Mouse (Mus musculus) CD4-positive, CD25-positive, alpha-beta regulatory T cell, adult 2 months (primary cell): ENCODE results near the gene Lrp1.

Experiments
- DNase-seq: peaks from one replicate; pipeline ENCODE4 v3.0.0-alpha.2; 2012; ENCODE audit warnings: low read depth, low spot score

Gene Lrp1

DNA sequence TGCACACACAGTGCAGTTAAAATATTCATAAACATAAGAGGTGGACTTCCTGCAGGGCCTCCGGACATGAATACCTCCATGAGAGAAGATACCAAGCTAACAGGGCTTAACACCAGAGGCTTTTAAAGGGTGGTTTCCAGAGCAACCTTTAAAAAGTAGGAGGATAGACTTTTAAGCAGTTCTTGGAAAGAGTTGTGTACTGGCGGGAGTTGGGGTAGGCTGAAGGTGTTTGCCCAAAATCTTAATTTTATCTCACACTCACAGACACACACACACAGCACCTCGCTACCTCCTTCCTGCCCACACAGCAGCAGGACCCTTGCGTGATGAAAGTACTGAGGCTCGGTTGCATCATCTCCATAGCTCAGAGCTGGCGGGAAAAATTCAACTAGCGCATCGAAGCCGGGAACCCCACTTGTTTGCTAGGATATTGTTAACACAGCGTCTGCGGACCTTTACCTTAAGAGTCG, 99.3 kb downstream of the Lrp1 start:
- peak; percentile 46 for DNase-seq

DNA sequence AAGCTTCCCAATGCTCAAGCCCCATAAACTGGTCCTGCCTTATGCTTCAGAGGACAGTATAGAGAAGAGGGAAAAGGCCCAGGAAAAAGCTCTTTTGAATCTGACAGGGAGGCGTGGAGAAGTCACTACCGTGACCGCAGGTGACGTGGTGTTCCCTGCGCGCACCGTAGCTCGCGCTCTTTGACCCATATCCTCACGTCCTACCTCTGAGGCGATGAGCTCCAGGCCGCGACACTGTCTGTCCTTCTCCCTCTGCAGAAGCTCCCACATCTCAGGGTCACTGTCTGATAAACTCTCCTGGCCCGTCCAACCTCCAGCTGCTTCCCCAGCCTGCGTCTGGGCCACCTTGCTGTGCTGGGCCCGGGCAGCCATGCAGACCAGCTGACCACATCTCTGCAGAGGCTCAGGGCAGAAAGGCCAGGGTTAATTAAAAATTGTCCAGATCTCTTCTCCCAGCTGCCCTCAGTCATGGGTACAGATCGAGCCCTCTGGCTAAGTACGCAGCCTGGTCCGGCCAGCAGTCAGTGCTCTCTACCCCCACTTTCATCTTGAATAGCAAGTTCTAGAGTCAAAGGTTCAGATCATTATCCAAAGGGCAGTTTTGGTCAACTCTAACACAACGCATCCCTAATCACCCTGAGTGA, 100.1 kb downstream of the Lrp1 start:
- no peak for DNase-seq

DNA sequence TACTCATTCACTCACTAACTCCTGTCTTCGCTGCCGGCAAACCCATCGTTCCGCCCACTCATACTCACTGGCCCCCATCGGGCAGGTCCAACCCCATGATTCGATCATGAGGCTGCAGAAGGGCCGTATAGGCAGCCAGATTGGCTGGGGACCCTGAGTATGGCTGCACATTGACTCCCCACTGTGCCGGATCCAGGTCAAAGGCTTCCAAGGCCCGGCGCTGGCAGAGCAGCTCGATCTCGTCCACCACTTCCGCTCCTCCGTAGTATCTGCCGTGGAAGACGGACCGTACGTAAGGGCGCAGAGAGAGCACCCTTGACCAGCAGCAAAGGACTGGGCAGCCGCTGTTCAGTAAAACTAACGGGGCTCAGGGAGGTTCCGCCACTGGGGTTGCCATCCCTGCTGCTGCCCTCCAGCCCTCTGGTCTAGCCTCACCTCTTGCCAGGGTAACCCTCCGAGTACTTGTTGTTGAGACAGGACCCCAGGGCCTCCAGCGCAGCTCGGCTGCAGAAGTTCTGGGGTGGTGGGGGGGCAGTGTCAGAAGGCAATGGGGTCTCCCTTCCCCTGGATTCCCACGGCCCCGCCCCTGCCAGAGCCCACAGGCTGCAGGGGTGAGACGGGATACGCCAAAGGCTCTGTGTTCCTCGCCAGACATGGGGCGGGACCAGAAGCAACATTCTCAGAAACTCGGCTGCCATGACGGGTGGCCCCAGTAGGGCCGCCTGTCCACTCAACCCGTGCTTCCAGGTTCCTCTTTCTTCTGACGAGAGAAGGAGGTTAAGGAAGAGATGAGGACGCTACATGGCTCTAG, 100.8 kb downstream of the Lrp1 start:
- no peak for DNase-seq

DNA sequence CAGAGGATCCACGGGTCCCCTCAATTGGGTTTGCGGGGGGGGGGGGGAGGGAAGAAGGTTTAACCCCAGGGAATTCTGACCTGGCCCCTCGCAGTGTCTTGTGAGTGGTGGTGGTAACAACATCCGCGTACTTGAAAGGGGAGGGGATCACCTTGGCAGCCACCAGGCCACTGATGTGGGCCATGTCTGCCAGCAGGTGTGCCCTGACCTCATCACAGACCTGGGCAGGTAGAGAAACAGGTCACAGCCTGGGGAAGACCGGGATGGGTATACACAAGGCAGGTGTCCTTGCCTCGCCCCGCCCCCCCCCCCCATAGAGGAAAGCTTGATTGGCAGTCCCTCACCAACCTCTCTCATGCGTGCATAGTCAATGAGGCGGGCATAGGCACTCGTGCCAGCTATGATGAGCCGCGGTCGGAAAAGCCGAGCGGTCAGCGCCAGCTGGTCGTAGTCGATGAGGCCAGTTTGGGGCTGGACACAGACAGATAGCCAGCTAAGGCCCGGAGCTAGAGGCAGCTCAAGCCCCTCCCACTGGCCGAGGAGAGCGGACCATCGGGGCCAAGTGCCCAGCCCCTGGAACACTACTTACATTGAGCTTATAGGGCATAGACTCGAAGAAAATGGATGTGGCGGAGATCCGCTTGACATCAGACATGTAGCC, 101.8 kb downstream of the Lrp1 start:
- no peak for DNase-seq

DNA sequence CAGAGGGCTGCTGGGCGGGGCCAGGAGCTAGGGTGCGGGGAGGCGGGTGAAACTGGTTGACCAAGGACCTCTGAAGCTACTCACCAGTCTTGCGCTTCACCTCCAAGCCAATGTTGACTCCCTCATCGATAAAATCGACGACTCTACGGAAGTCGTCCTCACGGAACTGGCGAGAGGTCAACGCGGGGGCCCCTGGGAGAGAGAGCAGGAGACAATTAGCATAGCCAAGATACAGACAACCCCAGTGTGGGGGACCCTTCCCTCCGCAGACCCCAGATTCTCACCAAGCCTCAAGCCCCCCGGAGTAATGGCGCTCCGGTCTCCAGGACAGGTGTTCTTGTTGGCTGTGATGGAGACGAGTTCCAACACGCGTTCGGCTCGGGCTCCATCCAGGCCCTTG, 103.0 kb downstream of the Lrp1 start:
- no peak for DNase-seq

DNA sequence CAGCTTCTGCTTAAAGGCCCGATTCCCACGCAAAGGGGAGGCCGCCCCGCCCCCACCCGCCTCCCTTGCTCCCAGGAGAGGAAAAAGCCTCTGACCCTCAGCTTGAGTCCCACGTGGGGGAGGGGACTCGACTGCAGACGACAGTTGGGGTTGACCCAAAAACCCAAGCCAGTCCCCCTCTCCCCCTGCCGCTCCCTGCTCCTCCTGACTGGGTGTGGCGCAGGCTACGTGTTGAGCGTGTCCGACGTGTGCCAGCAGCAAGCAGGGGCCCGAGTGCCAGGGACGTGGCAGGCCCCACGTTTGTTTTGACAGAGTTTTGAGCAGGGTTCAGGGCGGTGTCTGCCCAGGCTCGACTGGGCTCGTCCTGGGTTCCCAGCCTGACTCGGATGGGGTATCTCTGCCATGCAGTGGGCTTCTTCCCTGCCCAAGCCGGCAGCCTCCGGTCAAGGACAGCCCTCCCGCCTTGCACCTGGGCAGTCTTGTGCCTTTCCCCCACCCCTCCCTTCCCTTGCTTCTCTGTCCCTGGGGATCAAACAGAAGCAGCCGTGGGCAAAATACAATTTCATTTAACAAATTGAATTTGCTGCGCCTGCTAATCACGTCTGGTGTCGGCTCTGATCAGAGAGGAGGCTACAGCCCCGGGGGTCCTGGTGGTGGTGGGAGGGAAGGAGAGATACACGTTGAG, 104.2 kb downstream of the Lrp1 start:
- no peak for DNase-seq

DNA sequence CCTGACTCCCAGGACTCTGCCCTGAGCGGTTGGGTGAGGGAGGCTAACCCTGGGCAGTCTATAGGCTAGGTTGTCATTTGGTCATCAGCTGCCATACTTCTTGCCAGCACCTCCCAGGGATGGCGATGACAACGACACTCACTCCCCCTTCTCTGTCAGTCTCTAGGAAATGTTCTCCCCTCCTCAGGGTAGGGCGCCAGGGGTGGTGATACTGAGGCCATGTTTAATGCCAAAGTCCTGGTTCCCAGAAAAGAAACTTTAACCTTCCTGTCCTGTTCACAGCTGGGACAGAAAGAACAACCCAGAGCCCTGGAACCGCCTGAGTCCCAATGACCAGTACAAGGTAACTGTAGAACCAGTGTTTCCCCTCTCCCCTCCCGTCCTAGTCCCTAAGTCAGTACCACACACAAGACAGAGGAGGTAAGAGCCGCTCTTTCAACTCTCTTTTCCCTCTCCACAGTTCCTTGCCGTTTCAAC, 104.9 kb downstream of the Lrp1 start:
- no peak for DNase-seq

DNA sequence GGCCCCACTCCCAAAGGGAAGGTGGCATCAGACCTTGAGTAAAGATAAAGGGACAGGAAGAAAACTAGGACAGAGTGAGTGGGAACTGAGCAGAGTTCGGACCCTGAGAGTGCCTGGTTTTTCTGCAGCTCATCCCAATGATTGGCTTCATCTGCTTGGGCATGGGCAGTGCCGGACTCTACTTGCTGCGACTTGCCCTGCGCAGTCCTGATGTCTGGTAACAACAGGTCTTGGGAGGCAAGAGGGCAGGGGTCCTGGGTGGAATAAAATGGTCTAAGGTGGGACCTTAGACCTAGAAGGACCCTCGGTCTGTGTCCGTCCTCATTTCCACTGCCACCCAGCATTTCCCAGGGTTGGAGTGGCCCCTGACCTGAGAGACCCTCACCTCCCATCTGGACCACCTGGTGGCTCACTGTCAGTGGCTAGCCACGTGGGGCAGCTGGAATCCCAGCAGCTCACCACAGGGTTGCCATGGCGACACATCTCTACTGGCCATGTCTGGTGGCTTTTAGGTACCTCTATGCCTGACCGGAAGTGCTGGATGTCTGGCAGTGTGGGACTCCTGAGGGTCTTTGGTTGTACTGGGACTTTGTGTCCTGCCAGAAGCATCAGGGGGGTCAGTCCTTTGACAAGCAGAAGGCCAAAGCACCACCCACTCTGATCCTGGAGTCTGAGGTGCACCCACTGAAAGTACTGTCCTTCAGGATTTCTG, 105.5 kb downstream of the Lrp1 start:
- no peak for DNase-seq

DNA sequence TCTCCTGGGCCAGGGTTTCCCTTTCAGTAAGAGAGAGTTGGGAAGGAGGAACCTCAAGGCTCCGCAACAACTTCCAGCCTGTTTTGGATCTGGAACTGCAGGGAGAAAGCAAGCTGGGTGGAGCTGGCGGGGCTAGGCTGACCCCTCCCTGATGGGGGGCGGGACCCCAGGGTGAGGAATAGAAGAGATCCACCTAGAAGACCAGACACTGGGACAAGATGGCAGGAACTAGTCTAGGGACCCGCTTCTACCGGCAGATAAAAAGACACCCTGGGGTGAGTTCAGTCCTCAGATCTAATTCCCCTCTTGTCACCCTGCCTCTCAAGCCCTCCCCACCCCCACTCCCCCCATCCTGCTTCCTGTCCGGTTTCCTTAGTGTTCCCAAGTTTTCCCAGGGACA, 106.2 kb downstream of the Lrp1 start, which contains the start of gene Ndufa4l2:
Gene Ndufa4l2 (plus strand): TSS at position 204 of the 400 bp plus-strand sequence.
- no peak for DNase-seq

DNA sequence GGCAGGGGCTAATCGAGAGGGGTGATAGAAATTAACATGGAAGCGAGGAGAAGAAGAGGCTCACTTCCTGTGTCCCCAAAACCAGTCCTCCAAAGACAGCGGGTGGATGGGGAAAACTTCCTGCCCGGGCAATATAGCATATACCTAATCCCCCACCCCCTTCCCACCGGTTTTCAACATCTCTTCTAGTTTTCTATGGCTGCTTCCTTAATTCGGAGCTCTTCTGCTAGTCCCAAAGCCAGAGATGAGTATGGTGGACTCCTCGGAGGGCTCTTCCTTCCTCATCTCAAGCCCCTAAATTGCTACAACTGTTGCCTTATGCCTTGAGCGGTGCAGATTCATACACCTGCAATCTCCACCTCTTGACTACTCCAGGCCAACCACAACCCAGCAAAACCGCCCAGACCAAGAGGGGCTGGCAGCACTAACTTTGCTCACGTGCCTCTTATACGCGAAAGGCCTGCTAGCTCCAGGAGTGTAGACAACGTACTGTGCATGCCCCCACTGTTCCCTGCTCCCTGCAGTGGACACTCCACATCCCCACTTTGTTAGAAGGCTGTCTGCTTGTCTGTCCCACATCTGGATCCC, 106.7 kb downstream of the Lrp1 start:
- DNase-seq: no peak

DNA sequence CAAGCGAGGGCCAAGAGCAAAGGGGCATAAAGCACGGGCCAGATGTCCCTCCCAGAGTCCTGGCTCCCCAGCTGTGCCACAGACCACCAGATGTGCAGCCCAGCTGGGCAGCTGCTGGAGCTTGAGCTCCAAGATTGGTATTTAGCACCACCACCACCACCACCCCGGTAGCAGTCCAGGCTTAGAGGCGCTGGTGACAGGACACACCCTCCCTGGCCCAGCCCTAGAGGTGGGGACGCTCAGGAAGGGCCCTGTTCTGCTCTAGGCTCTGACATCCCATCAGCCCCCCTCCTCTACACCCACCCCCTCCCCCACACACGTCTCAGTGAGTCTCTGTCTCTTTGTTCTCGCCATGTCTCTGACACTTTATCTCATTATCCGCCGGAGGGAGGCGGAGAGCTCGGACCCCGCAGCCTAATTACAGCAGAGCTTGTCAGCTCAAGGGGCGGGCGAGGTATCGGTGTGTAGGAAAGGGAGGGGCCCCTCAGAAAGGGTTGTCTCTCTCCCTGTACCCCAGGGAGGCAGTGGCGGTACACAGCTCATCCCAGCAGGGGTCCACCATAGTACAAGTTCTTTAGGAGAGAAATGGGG, 107.4 kb downstream of the Lrp1 start:
- peak; percentile 38 for DNase-seq

DNA sequence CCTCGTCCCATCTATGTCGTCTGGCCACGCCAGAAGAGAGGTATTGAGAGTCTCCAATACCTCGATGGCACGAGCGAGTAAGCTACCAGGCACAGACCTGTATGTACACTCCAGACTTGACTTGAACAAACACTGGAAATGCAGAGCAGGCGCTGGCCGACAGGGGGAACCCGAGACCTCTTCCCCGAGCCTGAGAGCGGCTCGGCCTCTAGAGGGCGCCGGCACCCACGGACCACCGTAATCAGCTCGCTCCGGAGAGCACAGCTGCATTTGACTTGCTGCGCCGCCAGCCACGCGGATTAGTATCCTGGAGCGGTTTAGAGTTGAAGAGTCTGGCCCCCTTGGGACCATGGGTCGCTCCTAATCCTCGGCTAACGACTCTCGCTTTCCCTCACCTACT, 108.1 kb downstream of the Lrp1 start:
- peak; percentile 96 for DNase-seq

DNA sequence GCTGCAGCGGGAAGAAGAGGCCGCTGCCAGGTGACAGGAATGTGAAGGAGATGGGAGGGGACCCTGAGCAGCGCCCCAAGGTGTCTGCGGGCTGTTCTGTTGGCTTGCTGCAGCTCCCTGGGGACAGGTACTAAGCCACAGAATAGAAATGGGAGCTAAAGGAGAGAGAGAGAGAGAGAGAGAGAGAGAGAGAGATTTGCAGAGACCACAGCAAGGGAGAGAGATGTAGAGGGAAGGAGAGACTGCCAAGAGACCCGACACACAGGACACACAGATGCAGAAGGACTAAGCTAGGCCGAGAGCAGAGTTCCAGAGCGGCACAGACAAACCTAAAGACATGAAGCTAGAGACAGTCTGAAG, 108.7 kb downstream of the Lrp1 start:
- no peak for DNase-seq

DNA sequence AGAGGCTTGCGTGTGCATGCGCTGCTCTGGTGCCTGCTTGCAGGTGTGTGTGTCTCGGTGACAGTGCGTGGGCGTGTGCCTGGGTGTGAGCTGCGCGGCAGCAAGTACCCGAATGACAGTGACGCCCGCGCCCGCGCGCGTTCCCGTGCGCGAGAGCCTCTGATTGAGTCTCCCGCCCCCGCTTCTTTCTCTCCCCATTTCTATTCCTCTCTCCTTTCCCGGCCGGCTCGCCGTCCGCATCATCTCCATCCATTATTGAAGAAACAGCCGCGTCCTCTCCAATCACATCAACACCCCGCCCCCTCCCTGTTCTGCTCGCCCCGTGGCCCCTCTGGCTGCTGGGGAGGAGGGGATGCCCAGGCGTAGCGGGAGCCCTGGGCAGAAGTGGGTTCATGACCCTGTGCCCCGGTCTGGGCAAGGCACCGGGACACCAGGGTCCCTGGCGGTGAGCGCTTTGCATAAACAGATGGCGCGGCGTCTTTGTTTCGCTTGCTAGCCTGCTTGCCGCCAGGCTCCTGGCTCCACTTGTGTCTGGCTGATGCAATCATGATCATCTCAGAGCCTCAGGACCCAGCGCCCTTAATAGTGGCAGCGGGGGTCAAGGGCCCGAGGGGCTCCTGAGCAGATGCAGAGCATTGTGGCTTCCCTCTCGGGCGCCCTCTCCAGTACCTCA, 109.2 kb downstream of the Lrp1 start:
- DNase-seq: peak; percentile 89

DNA sequence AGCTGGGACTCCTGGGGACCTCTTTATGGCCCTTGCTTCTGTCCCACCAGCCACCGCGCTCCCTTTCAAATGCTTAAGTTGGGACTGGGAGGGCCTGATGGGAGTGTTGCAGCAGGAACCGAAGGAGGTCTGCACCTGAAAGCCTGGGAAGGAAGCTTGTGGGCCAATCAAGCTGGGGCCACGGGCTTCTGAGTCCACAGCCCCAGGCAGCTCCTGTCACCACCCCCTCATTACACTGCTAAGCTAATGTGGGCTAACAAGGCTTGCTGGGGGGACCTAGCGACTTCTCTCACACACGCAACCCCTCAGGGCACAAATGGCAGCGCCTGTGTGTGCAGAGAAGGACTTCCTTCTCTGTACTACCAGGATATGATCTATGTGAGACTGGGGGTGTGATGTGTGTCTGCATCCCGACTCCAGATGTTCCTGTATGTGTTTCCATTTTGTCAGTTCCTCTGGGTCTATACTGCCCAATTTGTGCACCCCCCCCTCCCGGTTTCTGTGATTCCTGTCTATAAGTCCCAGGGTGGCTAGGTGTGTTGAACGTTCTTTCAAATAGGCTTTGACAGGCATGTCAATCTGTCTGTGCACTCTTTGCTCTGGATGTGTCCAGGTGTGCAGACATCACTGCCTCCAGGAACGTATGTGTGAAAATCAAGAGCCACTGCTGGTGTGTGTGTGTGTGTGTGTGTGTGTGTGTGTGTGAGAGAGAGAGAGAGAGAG, 109.9 kb downstream of the Lrp1 start:
- peak; percentile 33 for DNase-seq

DNA sequence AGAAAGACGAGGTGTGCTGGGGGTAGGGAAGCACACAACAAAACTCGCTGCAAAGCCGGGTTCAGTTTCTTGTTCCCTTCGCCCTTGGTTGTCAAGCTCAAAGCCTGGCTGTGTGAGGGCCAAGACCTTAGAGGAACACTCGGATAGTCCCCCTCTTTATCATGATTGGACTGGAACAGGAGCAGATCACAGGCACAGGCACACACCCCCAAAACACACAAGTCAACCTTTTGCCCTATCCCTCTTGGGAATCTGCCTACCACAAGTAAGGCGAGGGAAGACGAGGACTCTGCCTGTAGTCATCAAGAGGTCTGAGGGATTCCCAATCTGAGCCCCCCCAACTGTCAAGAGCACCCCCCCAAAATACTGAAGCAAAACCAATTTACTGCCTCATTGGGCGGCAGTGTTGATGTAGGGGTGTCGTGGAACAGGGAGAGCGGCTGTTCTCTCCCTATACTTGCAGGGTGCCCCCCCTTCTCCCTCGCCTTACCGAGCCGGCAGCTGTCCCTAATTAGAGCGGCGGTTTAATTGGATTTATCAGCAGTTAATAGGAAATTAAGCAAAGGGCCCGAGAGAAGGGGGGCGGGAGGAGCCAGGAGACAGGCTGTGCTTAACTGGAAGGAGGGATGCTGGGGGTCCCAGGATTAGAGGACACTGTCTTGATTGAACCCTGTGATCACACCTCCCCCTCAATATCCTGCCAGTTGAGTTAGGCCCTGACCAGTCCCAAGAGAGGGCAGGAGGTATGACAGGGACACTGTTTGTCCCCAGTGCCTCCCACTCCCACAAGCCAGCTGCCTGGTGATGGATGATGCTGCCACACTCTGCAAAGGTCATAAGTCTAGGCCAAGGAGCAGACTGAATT, 110.9 kb downstream of the Lrp1 start:
- DNase-seq: no peak

DNA sequence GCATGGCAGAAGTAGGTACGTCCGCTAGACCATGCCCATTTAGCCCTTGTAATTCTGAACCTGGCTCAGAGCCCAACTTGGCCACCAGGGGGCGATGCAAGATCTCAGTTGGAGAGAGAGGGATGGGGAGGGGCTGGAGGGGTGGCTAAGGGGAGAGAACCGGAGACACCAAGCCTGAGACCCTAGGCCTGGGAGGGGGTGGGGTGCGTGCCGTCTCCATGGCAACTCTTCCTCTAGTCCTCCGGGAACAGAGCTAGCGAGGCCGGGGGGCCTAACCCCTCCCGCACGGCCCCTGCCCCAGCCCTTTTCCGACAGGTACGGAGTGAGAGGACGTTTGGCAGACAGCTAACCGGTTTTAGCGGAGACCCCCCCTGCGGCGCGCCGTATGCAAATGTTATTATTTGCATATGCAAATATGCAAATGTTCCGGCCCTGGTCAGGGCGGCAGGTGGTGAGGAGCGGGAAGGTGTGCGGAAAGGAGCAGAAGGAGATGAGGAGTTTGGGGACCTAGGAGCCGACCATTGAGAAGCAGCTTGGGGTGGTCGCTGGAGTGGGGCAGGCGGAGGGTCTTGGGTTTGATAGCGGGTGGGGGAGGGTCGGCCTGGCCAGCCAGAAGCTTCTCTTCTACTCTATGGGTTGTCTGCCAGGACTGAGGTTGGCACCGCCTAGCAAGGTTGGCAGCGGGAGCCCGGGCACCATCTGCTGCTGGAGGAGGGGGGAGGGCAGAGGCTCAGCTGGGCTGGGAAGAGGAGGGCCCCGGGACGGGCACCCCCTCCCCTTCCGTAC, 111.7 kb downstream of the Lrp1 start:
- peak; percentile 91 for DNase-seq
